Mouse (Mus musculus) liver, postnatal 0 days (tissue): ENCODE measurements around the gene Trpv6. TPM values are rescaled to one million over a fixed set of nuclear protein-coding genes. Genes with fewer than 3 reads are reported as not detected.
A peak's percentile ranks its signal among the peaks of the same experiment; 100 is the strongest.

Experiments used
- ATAC-seq: fragments of 200-750 bp; cut with Nextera tagmentation; 2 replicates; pipeline ENCODE4 v1.8.0; 2017; ENCODE audit warnings: mild to moderate bottlenecking, moderate library complexity
- DNase-seq: peaks from one replicate; pipeline ENCODE4 v3.0.0-alpha.2; 2016
- H3K27ac ChIP-seq: fragments of 300-500 bp; sonication (generic); 2 replicates; pipeline ENCODE4 v1.5.1; 2014; ENCODE audit warnings: antibody characterized with exemption, moderate library complexity, mild to moderate bottlenecking, low read depth
- H3K27me3 ChIP-seq: fragments of 300-500 bp; sonication (generic); 2 replicates; pipeline ENCODE4 v1.6.1; 2014; ENCODE audit warnings: low read length, control low read depth, mixed read lengths; ENCODE audit not compliant: insufficient read depth
- H3K36me3 ChIP-seq: fragments of 300-500 bp; sonication (generic); replicated peaks from 2 replicates; pipeline ENCODE4 v1.6.1; 2014; ENCODE audit warnings: mild to moderate bottlenecking, control low read depth, low read length, moderate library complexity, mixed read lengths; ENCODE audit not compliant: insufficient read depth
- H3K4me1 ChIP-seq: fragments of 300-500 bp; sonication (generic); 2 replicates; pipeline ENCODE4 v1.6.1; 2014; ENCODE audit warnings: antibody characterized with exemption, mild to moderate bottlenecking, control low read depth; ENCODE audit not compliant: insufficient read depth
- H3K4me2 ChIP-seq: fragments of 300-500 bp; sonication (generic); 2 replicates; pipeline ENCODE4 v1.6.1; 2014; ENCODE audit warnings: low read depth, mild to moderate bottlenecking, low read length, moderate library complexity, mixed read lengths
- H3K4me3 ChIP-seq: fragments of 300-500 bp; sonication (generic); 2 replicates; pipeline ENCODE4 v1.5.1; 2014; ENCODE audit warnings: low read depth, low read length
- H3K9ac ChIP-seq: fragments of 300-500 bp; sonication (generic); replicated peaks from 2 replicates; pipeline ENCODE4 v1.6.1; 2014; ENCODE audit warnings: mild to moderate bottlenecking, moderate library complexity
- H3K9me3 ChIP-seq: fragments of 300-500 bp; sonication (generic); 2 replicates; pipeline ENCODE4 v1.6.1; 2016; ENCODE audit warnings: mild to moderate bottlenecking, control low read depth, low read length, mixed read lengths
- CTCF ChIP-seq: sonication (generic); IDR thresholded peaks from 2 replicates; pipeline ENCODE4 v1.5.1; 2016; ENCODE audit warnings: antibody characterized with exemption, low read depth
- EP300 ChIP-seq: IDR thresholded peaks from 2 replicates; pipeline ENCODE4 v1.6.1; 2016; ENCODE audit warnings: antibody characterized with exemption, low read depth, mild to moderate bottlenecking
- WGBS: fragments of 180-500 bp; shearing (Covaris S2); extraction: QIAGEN DNeasy Blood & Tissue Kit; methylation state at CpG from one replicate; pipeline ENCODE4 v1.1.7; 2014; ENCODE audit not compliant: insufficient replicate concordance; 5-methylcytosine and 5-hydroxymethylcytosine counted together
- polyA plus RNA-seq: library from polyadenylated mRNA; unstranded; fragments of >200 nt; fragmentation: Nextera tagmentation; extraction: Ambion mirVana; gene quantifications from 2 replicates; pipeline ENCODE4 v1.2.1, GENCODE M21; 2015

The Trpv6 gene
- polyA plus RNA-seq, 1 experiment from 2014 or later = not detected

- H3K4me3 ChIP-seq = no peak overlapping the region
- DNase-seq (no peak), ATAC-seq (no peak)
- TF ChIP-seq EP300 = no peak
- TF ChIP-seq CTCF = no peak
- no peaks in the 10 kb centered on the region for H3K9me3 ChIP-seq
- H3K36me3 ChIP-seq = no peaks in the 10 kb centered on the region
- 63% methylated on average over 4 of the region's 4 CpGs for WGBS
- no peaks in the 10 kb centered on the region for H3K27me3 ChIP-seq
- H3K9ac ChIP-seq = no peak overlapping the region
- no peak overlapping the region for H3K27ac ChIP-seq
- peaks cover 4% of the 10 kb centered on the region; the same call in 1 of the 2 replicates for H3K4me1 ChIP-seq
- no peak overlapping the region for H3K4me2 ChIP-seq
Measured at GRCm38 (mm10) chr6:41642765-41643164, 6.6 kb upstream of the Trpv6 start.

GRCm38 (mm10) chr6:41641173-41641866 lies 5.1 kb upstream of the Trpv6 start:
- Histone ChIP-seq H3K9ac (no peak overlapping the region), H3K27me3 (no peaks in the 10 kb centered on the region), H3K4me3 (no peak overlapping the region), H3K4me1 (peaks cover 4% of the 10 kb centered on the region; the same call in 1 of the 2 replicates), H3K9me3 (no peaks in the 10 kb centered on the region), H3K27ac (no peak overlapping the region), H3K4me2 (no peak overlapping the region), H3K36me3 (no peaks in the 10 kb centered on the region)
- 61% methylated on average over 6 of the region's 6 CpGs for WGBS
- ATAC-seq = no peak
- TF ChIP-seq EP300 = no peak
- DNase-seq = no peak

GRCm38 (mm10) chr6:41640449-41640848 lies 4.2 kb upstream of the Trpv6 start:
- DNase-seq (no peak), ATAC-seq (no peak)
- H3K27ac ChIP-seq = no peak overlapping the region
- no peak overlapping the region for H3K4me2 ChIP-seq
- WGBS = 75% methylated on average over 3 of the region's 3 CpGs
- no peak overlapping the region for H3K4me3 ChIP-seq
- H3K9me3 ChIP-seq = no peaks in the 10 kb centered on the region
- no peak overlapping the region for H3K9ac ChIP-seq
- TF ChIP-seq CTCF = no peak
- no peak for TF ChIP-seq EP300
- peaks cover 4% of the 10 kb centered on the region; the same call in 1 of the 2 replicates for H3K4me1 ChIP-seq
- H3K36me3 ChIP-seq = no peaks in the 10 kb centered on the region
- H3K27me3 ChIP-seq = no peaks in the 10 kb centered on the region

DNA sequence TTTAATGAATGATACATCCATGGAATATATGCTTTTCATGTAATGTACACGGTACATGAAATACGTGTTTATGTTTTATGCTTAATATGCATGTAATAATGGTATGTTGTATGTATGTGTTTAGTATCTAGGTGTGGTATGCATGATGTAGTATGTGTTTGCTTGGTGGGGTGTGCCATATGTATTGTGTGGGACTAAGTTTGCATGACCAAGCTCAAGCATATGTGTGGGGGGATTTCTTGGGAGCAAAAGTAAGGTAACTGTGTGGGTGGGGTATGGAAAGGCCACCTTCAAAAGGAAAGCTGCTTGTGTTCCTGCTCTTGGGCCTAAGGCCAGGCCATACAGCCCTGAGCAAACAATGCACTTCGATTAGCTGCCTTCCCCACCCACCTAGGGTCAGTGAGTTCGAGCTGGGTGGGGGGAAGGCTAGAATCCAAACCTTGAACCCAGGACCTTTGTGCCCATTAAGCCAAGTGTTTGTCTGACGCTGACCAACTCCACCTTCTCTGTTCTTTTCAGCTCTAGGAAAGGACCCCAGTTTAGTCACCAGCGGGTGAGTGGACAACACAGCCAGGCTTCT lies 1.8 kb upstream of the Trpv6 start:
- H3K27me3 ChIP-seq = no peaks in the 10 kb centered on the region
- no peak overlapping the region for H3K4me2 ChIP-seq
- 63% methylated on average over 6 of the region's 6 CpGs for WGBS
- no peaks in the 10 kb centered on the region for H3K36me3 ChIP-seq
- DNase-seq (no peak), ATAC-seq (peak; percentile 62)
- no peak overlapping the region for H3K27ac ChIP-seq
- no peaks in the 10 kb centered on the region for H3K9me3 ChIP-seq
- no peak for TF ChIP-seq CTCF
- no peak for TF ChIP-seq EP300
- H3K4me3 ChIP-seq = no peak overlapping the region
- H3K9ac ChIP-seq = no peak overlapping the region
- H3K4me1 ChIP-seq = peaks cover 2% of the 10 kb centered on the region; the same call in 1 of the 2 replicates

- TF ChIP-seq EP300 = no peak
- no peak for TF ChIP-seq CTCF
- ATAC-seq = no peak
- H3K9me3 ChIP-seq = no peaks in the 10 kb centered on the region
- no peaks in the 10 kb centered on the region for H3K36me3 ChIP-seq
- no peak for DNase-seq
- no peak overlapping the region for H3K9ac ChIP-seq
- no peaks in the 10 kb centered on the region for H3K27me3 ChIP-seq
- WGBS = 37% methylated on average over 1 of the region's 1 CpGs
- H3K4me3 ChIP-seq = no peak overlapping the region
- no peak overlapping the region for H3K27ac ChIP-seq
- no peak overlapping the region for H3K4me2 ChIP-seq
- H3K4me1 ChIP-seq = no peaks in the 10 kb centered on the region; the same call in 1 of the 2 replicates
Measured at GRCm38 (mm10) chr6:41637393-41637792, 1.2 kb upstream of the Trpv6 start.

DNA sequence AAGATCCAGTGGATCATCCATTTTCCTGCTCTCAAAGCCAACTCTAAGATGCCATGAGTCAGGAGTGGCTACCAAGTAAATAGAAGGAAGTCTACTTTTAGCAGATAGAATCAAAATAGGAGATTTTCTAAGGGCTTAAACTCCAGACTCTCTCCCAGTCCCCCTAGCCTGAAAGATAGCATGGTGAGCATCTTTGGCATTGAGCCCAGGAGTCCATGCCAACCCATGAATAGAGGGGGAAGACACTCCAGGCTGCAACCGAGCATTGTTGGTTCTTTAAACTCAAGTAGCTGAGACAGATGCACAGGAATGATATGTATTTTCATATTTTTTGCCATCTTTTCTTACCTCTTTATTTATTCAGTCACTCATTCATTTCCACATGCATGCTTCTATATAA lies 994 bp downstream of the Trpv6 start:
- H3K4me2 ChIP-seq = no peak overlapping the region
- no peak overlapping the region for H3K27ac ChIP-seq
- H3K9ac ChIP-seq = no peak overlapping the region
- no peak for TF ChIP-seq EP300
- ATAC-seq = no peak
- no peak for DNase-seq
- no peaks in the 10 kb centered on the region; the same call in 1 of the 2 replicates for H3K4me1 ChIP-seq
- H3K4me3 ChIP-seq = no peak overlapping the region
- H3K27me3 ChIP-seq = no peaks in the 10 kb centered on the region
- WGBS = 57% methylated on average over 1 of the region's 1 CpGs
- no peaks in the 10 kb centered on the region for H3K9me3 ChIP-seq
- H3K36me3 ChIP-seq = no peaks in the 10 kb centered on the region
